Mouse (Mus musculus) heart, postnatal 25 days (tissue): ENCODE measurements around the gene Dnajc5. TPM values are rescaled to one million over a fixed set of nuclear protein-coding genes. Genes with fewer than 3 reads are reported as not detected.

ENCODE experiments used
- DNase-seq: peaks from one replicate; pipeline ENCODE4 v3.0.0; 2022; ENCODE audit warnings: low spot score
- intact Hi-C: fragments of 180-260 bp; cut with DNase I; formaldehyde crosslinking; loops from one replicate; pipeline ENCODE4 v1.15.1; 2025
- total RNA-seq, 2 experiments: library from RNA; stranded (reverse); gene quantifications; 2 replicates each; pipeline ENCODE4 v1.2.3; 2021

Gene Dnajc5
- total RNA-seq, 2 experiments from 2014 or later = 65.4 to 67.8 TPM

DNA sequence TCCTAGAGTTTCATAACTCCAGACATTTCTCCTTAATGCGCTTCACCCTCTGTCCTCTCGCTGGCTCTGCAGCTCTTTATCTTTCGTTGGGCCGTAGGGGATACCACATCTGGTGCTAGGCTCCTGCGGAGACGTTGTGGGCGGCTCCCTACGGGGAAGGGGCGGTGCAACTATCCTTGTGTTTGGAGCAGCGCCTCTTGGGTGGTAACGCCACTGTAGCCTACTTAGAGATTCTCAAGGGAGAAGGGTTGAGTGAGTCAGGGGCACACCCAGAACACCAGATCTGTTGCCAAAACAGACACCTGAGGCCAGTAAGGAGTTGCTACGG is 22.8 kb upstream of the Dnajc5 start:
- intact Hi-C loops = loop anchor here (1.0 to 2.0 kb wide), 2 partner anchors 86 to 105 kb away; no protein-coding TSS in a partner anchor
- peak; percentile 72 for DNase-seq

DNA sequence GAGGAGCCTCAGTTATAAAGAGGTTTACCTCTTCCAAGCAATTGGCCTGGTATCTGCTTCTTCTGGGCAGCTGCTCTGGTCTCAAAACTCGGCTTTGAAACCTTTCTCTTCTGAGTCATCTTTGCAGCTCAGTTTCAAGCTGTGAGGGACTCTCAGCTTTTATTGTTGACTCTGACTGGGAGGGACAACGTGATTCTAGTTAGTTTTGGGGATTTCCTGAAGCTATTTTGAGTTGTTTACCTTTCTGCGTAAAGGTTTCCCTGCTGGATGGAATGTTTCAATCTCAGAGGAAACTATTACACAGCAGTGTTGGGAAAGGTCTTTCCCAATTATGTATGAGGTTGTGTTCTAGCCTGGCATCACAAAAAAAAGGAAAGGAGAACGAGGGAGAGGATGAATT is 21.6 kb upstream of the Dnajc5 start:
- intact Hi-C loops = loop anchor here (2.0 kb wide), 1 partner anchor 20 kb away; no protein-coding TSS in a partner anchor
- DNase-seq = no peak

DNA sequence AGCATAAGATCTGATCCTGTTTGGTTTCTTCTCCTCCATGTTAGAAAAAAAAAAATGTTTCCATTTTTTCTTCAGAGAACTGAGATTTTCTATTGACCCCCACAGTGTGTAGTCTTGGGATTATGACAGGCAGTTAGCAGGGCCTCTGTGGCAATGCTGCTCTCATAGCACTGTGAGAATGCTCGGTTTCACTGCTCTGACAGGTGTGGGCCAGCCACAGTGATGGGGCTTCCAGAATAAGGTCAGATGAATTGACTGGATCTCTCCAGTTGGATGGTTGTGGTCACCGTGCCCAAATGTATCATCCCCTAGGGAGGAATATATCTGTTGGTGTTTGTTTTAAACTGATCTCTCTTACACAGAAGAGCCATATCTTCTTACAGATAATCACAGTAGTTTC is 11.1 kb upstream of the Dnajc5 start:
- intact Hi-C loops = no loop called here
- DNase-seq = no peak

DNA sequence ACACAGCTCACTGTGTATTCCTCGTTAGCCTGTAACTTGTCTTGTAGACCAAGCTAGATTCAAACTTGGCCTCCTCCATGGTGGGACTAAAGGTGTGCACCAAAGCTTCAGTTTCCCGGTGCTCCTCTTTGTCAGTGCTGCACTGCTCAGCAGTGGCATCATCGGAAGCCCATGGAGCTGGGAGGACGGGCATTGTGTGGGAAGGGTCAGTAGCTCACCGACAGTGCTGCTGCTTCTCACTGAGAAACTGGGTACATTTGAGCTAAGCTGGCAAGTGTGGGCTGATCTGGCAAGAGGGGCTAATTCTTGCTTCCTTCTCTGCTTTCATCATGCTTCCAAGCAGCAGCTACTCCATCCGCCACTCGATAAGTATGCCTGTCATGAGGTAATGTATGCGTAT is 9.1 kb upstream of the Dnajc5 start:
- intact Hi-C loops = no loop called here
- DNase-seq = no peak

DNA sequence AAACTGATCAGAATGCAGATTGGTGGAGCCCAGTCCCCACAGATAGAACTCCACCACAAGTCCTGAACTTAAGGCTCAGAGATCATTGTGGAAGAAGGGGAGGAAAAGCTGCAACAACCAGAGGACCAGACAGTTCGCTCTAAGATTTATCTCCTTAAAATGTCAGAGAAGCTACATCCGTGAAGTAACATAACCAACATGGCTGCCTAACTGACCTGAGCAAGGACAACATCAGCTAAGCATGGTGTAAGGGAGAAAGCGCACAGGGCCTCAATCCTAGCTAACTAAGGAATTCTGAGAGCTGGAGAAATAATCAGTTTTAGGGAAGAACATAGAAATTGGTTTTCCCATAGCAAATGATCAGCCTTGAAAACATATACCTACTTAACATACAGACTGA is 1.1 kb upstream of the Dnajc5 start:
- intact Hi-C loops = loop anchor here (2.0 kb wide), 1 partner anchor 20 kb away; no protein-coding TSS in a partner anchor
- DNase-seq = no peak

DNA sequence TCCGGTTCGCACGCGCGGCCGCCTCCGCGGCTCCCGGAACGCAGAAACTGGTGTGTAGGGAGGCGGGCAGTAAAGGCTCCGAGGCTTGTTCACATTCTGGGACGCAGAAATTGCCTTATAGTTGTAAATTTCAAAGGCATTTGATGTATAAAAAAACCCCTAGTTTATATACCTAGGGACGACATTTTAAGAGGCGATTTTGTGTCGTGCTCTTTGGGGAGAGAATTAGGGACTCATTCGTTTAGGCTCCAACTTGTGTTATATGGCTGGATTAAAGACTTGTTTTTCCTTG is 597 bp downstream of the Dnajc5 start:
- intact Hi-C loops = loop anchor here (2.0 kb wide), 1 partner anchor 60 kb away; no protein-coding TSS in a partner anchor
- DNase-seq = no peak

DNA sequence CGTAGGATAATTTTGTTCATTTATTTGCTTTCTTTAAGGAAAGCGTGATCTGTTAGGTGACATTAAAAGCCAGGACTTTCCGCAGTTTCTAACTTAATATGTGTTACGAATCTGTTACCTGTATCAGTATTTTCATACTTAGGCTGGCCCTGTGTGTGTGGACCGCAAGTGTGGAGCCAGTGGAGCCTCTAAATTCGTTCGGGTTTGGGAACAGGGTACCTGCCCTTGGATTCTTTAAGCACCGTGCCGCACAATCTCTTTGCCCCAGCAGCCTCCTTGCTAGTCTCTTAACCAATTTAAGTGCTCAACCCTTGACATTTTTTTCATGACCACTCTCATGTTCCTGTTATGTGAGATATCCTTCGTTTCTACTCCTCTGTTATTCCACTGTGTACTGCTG is 1.2 kb downstream of the Dnajc5 start:
- intact Hi-C loops = loop anchor here (2.0 kb wide), 1 partner anchor 59 kb away; no protein-coding TSS in a partner anchor
- DNase-seq = no peak

DNA sequence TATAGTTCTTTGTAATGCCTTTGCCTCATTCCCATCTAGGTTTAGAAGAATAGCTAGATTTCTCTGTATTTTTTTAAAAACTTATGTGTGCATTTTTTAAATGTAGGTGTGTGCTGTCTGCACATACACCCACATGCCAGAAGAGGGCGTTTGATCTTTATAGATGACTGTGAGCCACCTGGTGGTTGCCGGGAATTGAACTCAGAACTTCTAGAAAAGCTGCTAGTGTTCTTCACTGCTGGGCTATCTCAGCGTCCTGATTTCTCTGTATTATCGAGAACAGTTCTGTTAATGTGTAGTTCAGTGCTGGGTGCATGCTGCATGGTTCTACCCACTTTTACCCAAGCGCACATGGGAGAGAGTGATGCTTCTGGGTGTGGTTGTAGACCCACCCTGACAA is 2.5 kb downstream of the Dnajc5 start:
- no peak for DNase-seq
- intact Hi-C loops = loop anchor here (2.0 kb wide), 1 partner anchor 46 kb away; no protein-coding TSS in a partner anchor

DNA sequence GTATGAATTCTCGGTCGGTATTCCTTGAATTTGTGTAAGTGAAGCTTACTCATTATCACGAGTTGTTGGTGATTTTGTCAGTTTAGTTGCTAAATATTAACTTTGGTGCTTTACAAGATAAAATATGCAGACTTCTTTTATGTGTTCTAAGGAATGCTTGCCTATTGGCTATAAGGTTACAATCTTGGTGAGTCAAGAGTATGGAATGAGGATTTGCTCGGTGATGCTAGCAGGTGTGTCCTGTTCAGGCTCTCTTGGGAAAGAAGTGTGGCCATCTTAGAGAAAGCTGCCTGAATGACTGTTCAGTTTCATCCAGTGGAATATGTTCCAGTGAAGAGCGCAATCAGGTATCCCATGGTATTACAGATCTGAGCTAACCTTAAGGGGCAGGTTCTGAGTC is 5.2 kb downstream of the Dnajc5 start:
- intact Hi-C loops = no loop called here
- DNase-seq = no peak

DNA sequence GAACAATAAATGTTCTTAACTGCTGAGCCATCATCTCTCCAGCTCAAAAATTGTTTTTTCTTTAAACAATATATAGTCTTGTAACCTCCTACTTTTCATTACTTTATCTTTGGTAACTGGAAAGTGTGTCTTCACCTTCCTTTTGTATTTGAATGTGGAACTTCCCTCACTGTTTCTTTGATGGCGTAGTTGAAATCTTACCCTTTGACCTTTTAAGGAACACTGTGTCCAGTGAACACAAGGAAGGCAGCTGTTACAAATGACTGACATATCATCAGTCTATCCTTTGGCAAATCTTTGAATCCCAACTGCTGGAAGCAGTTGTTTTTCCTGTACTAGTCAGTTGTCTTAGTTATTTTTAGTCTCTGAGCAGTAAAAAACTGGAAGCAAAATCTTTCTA is 8.8 kb downstream of the Dnajc5 start:
- DNase-seq = no peak
- intact Hi-C loops = no loop called here

DNA sequence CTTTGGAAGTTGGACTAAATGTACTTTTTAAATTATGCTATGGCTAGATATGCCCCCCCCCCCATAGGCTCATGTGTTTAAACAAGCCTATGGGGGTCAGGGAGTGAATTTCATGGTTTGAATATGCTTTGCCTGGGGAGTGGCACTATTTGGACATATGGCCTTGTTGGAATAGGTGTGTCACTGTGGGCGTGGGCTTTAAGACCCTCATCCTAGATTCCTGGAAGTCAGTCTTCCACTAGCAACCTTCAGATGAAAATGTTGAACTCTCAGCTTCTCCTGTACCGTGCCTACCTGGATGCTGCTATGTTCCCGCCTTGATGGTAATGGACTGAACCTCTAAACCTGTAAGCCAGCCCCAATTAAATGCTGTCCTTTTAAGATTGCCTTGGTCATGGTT is 12.3 kb downstream of the Dnajc5 start:
- no peak for DNase-seq
- intact Hi-C loops = no loop called here

DNA sequence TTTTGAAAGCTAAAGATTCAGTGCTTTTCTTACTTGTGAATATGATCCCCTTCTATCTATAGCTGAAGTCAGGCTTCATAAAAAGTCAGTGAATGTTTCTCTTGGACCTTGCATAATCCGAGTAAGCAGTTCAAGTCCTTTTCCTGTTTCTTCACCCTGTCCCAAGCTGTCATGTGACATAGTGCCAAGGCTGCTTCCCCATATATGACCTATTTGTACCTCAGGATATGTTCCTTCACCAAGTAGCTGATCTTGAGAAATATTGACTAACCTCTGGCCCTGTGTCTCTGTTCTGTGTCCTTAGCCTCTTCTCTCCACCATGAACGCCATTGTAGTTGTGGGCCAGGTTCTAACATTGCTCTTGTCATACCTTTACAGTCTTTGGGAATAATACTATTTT is 16.1 kb downstream of the Dnajc5 start:
- intact Hi-C loops = no loop called here
- DNase-seq = no peak

DNA sequence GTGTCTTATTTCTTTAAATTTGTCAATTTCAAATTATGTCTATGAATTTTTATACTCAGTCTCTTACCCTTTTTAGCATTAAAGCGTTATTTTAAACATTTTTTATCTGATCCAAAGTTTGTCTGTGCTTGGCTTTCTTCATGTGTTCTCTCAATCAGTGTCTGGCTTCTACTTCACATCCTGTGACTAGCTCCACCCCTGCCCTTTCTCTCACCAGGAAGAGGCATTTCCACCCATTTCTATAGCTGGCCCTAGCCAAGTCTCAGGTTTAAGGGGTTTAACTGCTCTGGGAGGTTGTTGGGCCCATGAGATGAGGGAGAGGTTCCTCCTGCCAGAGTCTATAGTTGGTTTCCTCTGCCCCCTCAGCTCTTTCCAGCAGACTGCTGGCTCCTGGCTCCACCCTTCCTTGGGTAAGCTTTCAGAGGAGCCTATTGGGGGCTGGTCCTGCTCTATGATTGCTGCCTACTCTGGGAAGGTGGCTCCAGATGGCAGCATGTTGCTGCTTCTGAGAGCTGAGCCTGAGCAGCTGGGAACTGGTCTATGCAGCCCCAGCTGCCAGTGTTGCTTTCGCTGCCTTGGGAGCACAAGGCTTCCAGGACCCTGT is 17.3 kb downstream of the Dnajc5 start:
- peak; percentile 12 for DNase-seq

DNA sequence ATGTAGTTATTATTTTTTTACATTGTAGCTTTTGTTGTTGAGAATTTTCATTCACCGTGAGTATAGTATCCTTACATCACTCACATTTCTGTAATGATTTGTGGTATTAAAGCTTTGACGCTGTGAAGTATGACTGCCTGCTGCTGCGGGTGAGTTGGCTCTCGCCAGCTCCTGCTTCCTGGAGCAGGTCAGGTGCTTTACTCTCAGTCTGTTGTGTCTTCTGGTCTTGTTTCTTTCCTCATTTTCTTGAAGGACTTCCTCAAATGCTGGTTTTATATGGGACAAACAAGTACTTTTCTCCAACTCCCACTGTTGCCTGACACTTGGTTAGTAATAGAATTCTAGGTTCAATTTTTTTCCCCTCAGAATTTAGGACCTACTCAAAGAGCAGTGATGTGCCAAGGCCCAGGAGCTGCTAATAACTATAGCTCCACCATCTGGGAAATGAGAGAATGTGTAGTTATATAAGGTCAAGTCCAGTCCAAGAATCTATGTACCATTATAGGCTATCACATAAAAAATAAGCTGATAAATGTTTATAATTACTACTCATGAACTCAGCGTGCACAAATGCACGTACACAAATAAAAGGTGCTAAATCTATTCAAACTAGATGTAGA is 21.6 kb downstream of the Dnajc5 start:
- intact Hi-C loops = no loop called here
- DNase-seq = no peak

More for the DNA sequence above, 17.3 kb downstream of the Dnajc5 start:
- intact Hi-C loops = no loop called here

DNA sequence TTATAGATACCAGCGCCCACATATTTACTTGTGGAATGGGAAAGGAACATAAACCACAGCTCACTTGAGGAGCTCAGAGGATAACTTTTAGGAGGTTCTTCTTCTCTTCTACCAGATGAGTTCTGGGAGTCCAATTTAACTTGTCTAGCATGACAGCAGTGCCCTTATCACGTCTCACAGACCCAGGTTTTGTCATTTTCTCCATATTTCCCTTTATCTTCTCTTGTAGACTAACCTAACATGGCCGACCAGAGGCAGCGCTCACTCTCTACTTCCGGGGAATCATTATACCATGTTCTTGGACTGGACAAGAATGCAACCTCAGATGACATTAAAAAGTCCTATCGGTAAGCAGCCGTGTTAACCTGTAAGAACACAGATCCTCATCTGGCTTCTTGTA is 25.9 kb downstream of the Dnajc5 start:
- no peak for DNase-seq
- intact Hi-C loops = no loop called here

DNA sequence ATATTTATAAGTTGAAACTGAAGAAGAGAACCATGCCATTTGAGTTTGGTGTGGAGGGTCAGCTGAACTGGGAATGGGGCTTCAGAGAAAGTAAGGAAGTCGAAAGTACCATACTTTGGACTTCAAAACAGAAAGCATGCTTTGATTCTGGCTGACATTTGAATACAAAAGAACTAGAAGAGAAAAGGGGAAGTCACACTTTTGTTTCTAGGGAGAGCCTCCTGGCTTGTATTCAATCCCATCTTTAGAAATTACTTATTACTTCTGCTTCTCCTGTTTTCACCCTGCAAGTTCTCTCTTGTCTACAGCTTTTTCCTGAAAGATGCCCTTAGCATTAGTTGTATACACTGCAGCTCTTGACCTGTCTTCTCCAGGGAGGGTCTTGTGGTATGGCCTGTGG is 27.9 kb downstream of the Dnajc5 start:
- no peak for DNase-seq
- intact Hi-C loops = no loop called here

DNA sequence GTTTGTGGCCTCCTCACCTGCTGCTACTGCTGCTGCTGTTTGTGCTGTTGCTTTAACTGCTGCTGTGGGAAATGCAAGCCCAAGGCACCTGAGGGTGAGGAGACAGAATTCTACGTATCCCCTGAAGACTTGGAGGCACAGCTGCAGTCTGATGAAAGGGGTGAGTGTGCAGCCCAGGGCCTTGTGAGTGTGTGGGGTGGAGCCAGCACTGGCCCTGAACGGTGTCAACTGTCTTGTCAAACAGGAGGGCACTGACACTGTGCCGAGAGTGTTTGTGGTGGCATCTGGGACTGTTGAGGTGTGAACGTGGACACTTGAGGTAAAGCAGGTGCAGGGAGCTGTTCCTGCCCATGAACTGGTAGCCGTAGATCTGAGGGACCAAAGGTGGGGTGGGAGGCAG is 28.4 kb downstream of the Dnajc5 start:
- DNase-seq = no peak
- intact Hi-C loops = no loop called here

DNA sequence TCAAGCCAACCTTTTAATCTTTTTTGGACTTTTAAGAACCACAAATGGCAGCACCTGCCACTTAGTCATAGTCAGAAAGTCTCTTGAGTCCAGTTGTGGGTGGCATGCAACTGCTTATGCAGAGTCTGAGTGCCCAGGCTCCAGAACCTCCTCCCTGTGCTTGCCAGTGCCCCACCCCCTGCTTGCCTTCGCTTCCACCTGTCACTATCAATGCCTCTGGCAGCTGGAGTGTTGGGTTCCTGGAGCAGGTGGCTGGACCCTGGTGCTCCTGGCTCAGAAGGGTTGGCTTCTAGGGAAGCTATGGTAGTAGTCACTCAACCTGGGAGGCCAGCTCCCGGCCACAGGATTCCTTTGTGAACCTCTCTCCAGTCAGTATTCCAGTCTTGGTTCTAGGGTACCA is 29.9 kb downstream of the Dnajc5 start:
- intact Hi-C loops = no loop called here
- DNase-seq = no peak

DNA sequence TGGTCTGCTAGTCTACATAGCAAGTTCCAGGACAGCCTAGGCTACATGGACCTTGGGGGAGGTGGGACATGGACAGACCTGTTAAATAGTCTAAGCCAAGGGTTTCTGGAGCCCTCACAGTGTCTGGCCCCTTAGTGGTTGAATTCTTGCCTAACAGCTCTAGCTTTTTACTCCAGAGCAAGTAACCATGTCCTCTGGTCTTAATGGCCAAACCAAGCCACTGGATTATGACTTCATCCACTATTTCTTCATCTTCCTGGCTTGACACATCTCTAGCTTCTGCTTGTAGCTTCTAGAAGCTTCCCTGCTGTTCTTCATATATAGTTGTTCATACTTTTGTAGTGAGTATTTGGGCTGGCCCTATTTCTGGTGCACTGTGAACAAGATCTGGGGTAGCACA is 33.5 kb downstream of the Dnajc5 start:
- intact Hi-C loops = no loop called here
- DNase-seq = no peak

DNA sequence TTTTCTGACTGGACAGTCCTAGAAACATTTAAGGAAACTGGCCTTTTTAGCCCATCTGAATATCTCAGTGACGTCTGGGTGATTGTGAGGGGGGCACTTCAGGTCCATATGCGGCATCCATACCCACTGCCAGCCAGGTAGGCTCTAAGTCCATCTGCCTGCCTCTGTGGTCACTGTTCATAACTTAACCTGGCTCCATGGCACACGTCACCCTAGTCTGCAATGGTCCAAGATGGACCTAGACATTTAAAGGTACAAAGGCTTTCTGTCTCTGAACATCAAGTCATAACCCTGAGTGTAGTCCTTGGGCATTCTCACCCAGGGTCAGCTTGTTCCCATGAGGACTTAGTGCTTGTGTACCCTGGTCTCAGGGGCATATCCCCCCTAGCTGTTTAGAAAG is 47.1 kb downstream of the Dnajc5 start:
- DNase-seq = no peak
- intact Hi-C loops = loop anchor here (5.0 kb wide), 1 partner anchor 155 kb away; no protein-coding TSS in a partner anchor

DNA sequence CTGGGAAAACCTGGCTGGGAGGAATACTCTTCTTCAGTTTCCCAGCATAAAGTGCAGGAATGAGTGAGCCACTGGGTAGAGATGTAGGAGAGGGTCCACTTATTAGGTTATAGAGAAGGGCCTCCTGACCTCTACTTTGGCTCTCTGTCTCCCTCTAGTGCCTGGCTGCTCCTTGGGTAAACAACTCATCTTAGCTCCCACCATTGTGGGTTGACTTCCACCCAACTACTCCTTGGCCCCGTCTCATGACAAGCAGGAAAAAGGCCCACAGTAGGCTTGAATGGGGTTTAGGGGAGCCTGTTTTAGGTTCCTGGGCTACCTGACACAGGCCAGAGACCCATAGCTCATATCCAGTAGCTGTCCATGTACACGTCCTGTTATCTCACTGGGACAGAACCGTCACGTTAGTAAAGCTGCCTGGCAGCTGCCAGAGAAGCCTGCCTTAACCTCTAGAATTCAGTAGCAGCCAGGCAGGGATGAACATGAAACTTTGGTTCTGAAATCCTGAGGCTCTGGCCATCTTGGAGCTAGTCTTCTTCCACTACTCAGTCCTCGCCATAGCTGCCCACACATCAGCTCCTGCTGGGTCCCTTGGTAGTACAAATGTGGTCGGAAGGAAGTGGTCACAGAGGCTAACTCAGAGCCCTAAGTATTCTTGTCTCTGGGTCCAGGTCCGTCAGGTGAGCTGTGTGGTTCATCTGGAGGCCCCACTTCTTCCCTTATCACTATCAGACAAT is 48.2 kb downstream of the Dnajc5 start:
- intact Hi-C loops = loop anchor here (2.0 to 5.0 kb wide), 2 partner anchors 46 to 156 kb away; no protein-coding TSS in a partner anchor

More for the DNA sequence above, 48.2 kb downstream of the Dnajc5 start:
- no peak for DNase-seq
